Mouse (Mus musculus) brain, embryonic 18.5 days (tissue): Measurements from ENCODE around the gene Sac3d1.

Source experiments
- DNase-seq: peaks from one replicate; pipeline ENCODE4 v3.0.0-alpha.2; 2012; ENCODE audit warnings: low read depth, low spot score

Sac3d1 gene

GRCm38 (mm10) chr19:6070571-6071250, 47.7 kb downstream of the Sac3d1 start:
- DNase-seq, result no peak

GRCm38 (mm10) chr19:6069851-6070250, 48.6 kb downstream of the Sac3d1 start:
- no peak for DNase-seq

- no peak for DNase-seq
These were observed 49.5 kb downstream of the Sac3d1 start for GRCm38 (mm10) chr19:6068951-6069350.

GRCm38 (mm10) chr19:6067724-6068415, 50.6 kb downstream of the Sac3d1 start, which contains the start of gene Tm7sf2:
Gene Tm7sf2, minus strand, starts transcription at chr19:6068373.
- peak; percentile 79 for DNase-seq

- no peak for DNase-seq
These were observed 51.3 kb downstream of the Sac3d1 start for GRCm38 (mm10) chr19:6067011-6067723.

- DNase-seq, result no peak
These were observed 51.9 kb downstream of the Sac3d1 start for GRCm38 (mm10) chr19:6066571-6066970.
